Mouse (Mus musculus) bone marrow, adult 2 months (tissue): Measurements from ENCODE around the gene Syngr1. TPM values are rescaled to one million over a fixed set of nuclear protein-coding genes. Genes with fewer than 3 reads are reported as not detected.

Experiments
- H3K27ac ChIP-seq: fragments of 200-500 bp; 2 replicates; pipeline ENCODE4 v1.5.1; 2012; ENCODE audit warnings: low read depth, mild to moderate bottlenecking, control low read depth, inconsistent platforms, low read length; ENCODE audit not compliant: control insufficient read depth, poor library complexity, insufficient read depth
- H3K4me1 ChIP-seq: fragments of 200-500 bp; 2 replicates; pipeline ENCODE4 v1.6.1; 2011; ENCODE audit warnings: low read length; ENCODE audit not compliant: control insufficient read depth, insufficient read depth
- H3K4me3 ChIP-seq: fragments of 200-500 bp; replicated peaks from 2 replicates; pipeline ENCODE3; 2011; ENCODE audit warnings: mild to moderate bottlenecking, low read depth, low read length, control low read depth; ENCODE audit not compliant: control insufficient read depth
- CTCF ChIP-seq: fragments of 200-500 bp; IDR thresholded peaks from 2 replicates; pipeline ENCODE4 v1.5.1; 2011; ENCODE audit warnings: low read length, control low read depth; ENCODE audit not compliant: control insufficient read depth, insufficient read depth
- POLR2A ChIP-seq: fragments of 200-500 bp; IDR thresholded peaks from 2 replicates; pipeline ENCODE4 v1.6.1; 2011; ENCODE audit warnings: low read depth, mild to moderate bottlenecking, control low read depth, low read length, borderline replicate concordance; ENCODE audit not compliant: control insufficient read depth
- WGBS: fragments of 180-500 bp; shearing (Covaris S2); methylation state at CpG from one replicate; pipeline ENCODE4 v1.1.7; 2018; 5-methylcytosine and 5-hydroxymethylcytosine counted together
- polyA plus RNA-seq: library from polyadenylated mRNA; stranded (reverse); fragments of >200 nt; gene quantifications from 2 replicates; pipeline ENCODE4 v1.2.4, GENCODE M21; 2011; ENCODE audit warnings: low replicate concordance; ENCODE audit not compliant: missing spikeins, insufficient read depth, insufficient read length

Gene Syngr1
- polyA plus RNA-seq, 1 experiment: 13.4 TPM

- Histone ChIP-seq H3K4me1 (peaks cover 8% of the 10 kb centered on the region; the same call in 1 of the 2 replicates), H3K27ac (peak overlapping the region; percentile 73), H3K4me3 (peak overlapping the region; percentile 66)
- WGBS: 35% methylated on average over 9 of the region's 9 CpGs
- TF ChIP-seq CTCF: no peak
- TF ChIP-seq POLR2A: 0 out of 2 replicates have a peak, but pooled peaks have one; percentile 2
These were observed 7.7 kb downstream of the Syngr1 start for GRCm38 (mm10) chr15:80098809-80099208.

GRCm38 (mm10) chr15:80099477-80099876, 8.3 kb downstream of the Syngr1 start:
- H3K27ac ChIP-seq: no peak overlapping the region
- WGBS: 79% methylated on average over 3 of the region's 3 CpGs
- TF ChIP-seq POLR2A (no peak), CTCF (no peak)
- H3K4me1 ChIP-seq: peaks cover 9% of the 10 kb centered on the region; the same call in 1 of the 2 replicates
- no peak overlapping the region for H3K4me3 ChIP-seq

GRCm38 (mm10) chr15:80100196-80100595, 9.1 kb downstream of the Syngr1 start:
- Histone ChIP-seq H3K4me1 (peaks cover 10% of the 10 kb centered on the region; the same call in 1 of the 2 replicates), H3K4me3 (no peak overlapping the region), H3K27ac (no peak overlapping the region)
- 86% methylated on average over 3 of the region's 3 CpGs for WGBS
- no peak for TF ChIP-seq POLR2A
- no peak for TF ChIP-seq CTCF

- 53% methylated on average over 10 of the region's 10 CpGs for WGBS
- peaks cover 11% of the 10 kb centered on the region; the same call in 1 of the 2 replicates for H3K4me1 ChIP-seq
- no peak overlapping the region for H3K27ac ChIP-seq
- H3K4me3 ChIP-seq: no peak overlapping the region
- TF ChIP-seq CTCF (no peak), POLR2A (no peak)
These were observed 9.7 kb downstream of the Syngr1 start for GRCm38 (mm10) chr15:80100871-80101270.

GRCm38 (mm10) chr15:80101503-80101902, 10.4 kb downstream of the Syngr1 start:
- WGBS: 90% methylated on average over 6 of the region's 6 CpGs

GRCm38 (mm10) chr15:80102495-80102894, 11.4 kb downstream of the Syngr1 start:
- no peak for TF ChIP-seq POLR2A
- no peak for TF ChIP-seq CTCF

More at GRCm38 (mm10) chr15:80101503-80101902, 10.4 kb downstream of the Syngr1 start:
- Histone ChIP-seq H3K4me3 (no peak overlapping the region), H3K27ac (no peak overlapping the region), H3K4me1 (peaks cover 9% of the 10 kb centered on the region; the same call in 1 of the 2 replicates)
- TF ChIP-seq POLR2A: no peak
- TF ChIP-seq CTCF: no peak

GRCm38 (mm10) chr15:80105490-80106410, 14.6 kb downstream of the Syngr1 start:
- H3K27ac ChIP-seq: no peak overlapping the region; the same call in 1 of the 2 replicates
- peaks cover 7% of the 10 kb centered on the region; the same call in 1 of the 2 replicates for H3K4me1 ChIP-seq
- no peak for TF ChIP-seq POLR2A
- peak; percentile 30; the same call in 1 of the 2 replicates for TF ChIP-seq CTCF
- H3K4me3 ChIP-seq: no peak overlapping the region
- 52% methylated on average over 12 of the region's 12 CpGs for WGBS

More at GRCm38 (mm10) chr15:80102495-80102894, 11.4 kb downstream of the Syngr1 start:
- 74% methylated on average over 6 of the region's 6 CpGs for WGBS
- Histone ChIP-seq H3K27ac (no peak overlapping the region), H3K4me3 (no peak overlapping the region), H3K4me1 (peaks cover 4% of the 10 kb centered on the region; the same call in 1 of the 2 replicates)

GRCm38 (mm10) chr15:80107143-80107542, 16.0 kb downstream of the Syngr1 start:
- Histone ChIP-seq H3K4me3 (no peak overlapping the region), H3K27ac (no peak overlapping the region), H3K4me1 (peaks cover 9% of the 10 kb centered on the region)
- WGBS: 88% methylated on average over 8 of the region's 8 CpGs
- TF ChIP-seq CTCF (no peak), POLR2A (no peak)
